Mouse (Mus musculus): ENCODE measurements at regions not wholly inside any gene's neighbourhood (a gene's known extent, or its start where the extent isn't known, plus 50 kb on each side); places are given as distances from the start of the nearest gene placed in this dataset.

DNA sequence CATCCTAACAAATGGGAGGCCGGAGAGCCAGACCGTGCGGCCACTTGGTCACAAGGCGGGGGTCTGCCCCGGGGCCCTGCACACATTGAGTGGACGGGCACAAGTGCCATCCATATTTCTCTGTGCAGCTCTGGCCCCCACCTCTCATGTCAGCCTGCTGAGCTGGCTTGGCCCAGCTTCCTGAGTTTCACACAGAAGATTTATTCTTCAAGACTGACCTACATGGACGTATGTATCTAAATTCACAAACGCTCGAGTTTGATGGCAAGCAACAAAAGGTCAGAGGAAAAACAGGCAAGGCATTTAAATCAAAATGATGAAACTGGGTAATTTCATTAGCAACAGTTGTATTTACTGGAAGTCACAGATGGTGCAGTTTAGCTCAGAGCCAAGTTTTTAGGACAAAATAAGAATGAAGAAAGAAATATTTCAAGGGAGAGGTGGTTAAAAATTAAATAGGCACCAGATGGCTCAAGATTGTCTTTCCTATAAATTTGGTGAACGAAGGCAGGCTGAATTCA is 276.1 kb downstream of the Vps13c start:
- ATAC-seq (ENCODE audit: insufficient read depth), result no peak
- Histone ChIP-seq H3K4me1 (ENCODE audit: insufficient read depth) (no peaks in the 10 kb centered on the region), H3K9ac (no peak overlapping the region), H3K27ac (ENCODE audit: low read depth) (no peak overlapping the region), H3K36me3 (ENCODE audit: insufficient read depth) (no peaks in the 10 kb centered on the region), H3K4me2 (no peak overlapping the region), H3K27me3 (ENCODE audit: insufficient read depth, low read length) (no peaks in the 10 kb centered on the region), H3K9me3 (ENCODE audit: low read depth, low read length) (no peaks in the 10 kb centered on the region), H3K4me3 (ENCODE audit: low read depth, low read length) (no peak overlapping the region)
- 67% methylated on average over 10 of the region's 10 CpGs for WGBS
- TF ChIP-seq CTCF (IDR thresholded peaks at IDR 0.05; ENCODE audit: low read depth), result no peak
- no peak for DNase-seq

DNA sequence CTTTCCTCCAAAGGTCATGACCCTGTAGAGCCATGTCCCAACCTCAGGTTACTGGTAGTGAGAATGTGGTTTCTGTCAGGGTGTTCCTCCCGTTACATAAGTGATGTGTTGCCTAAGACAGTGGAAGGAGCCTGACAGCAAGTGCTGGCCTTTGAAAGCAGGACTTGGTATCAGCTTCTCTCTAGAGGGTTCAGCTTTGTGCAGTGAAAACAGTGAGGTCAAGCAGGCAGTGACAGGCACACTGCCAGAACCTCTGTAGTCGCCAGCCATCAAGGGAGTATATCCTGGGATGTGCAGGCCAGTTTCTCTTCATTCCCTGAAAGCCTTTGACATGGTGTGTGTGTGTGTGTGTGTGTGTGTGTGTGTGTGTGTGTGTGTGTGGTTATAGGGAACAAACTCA is 278.1 kb downstream of the Vps13c start:
- H3K4me1 ChIP-seq (ENCODE audit: insufficient read depth), result no peaks in the 10 kb centered on the region
- no peaks in the 10 kb centered on the region for H3K9me3 ChIP-seq (ENCODE audit: low read depth, low read length)
- H3K27ac ChIP-seq (ENCODE audit: low read depth), result no peak overlapping the region
- no peak for TF ChIP-seq CTCF (IDR thresholded peaks at IDR 0.05; ENCODE audit: low read depth)
- 56% methylated on average over 2 of the region's 2 CpGs for WGBS
- H3K4me2 ChIP-seq, result no peak overlapping the region
- no peak for ATAC-seq (ENCODE audit: insufficient read depth)
- no peak for DNase-seq
- H3K9ac ChIP-seq, result no peak overlapping the region
- no peaks in the 10 kb centered on the region for H3K27me3 ChIP-seq (ENCODE audit: insufficient read depth, low read length)
- H3K36me3 ChIP-seq (ENCODE audit: insufficient read depth), result no peaks in the 10 kb centered on the region
- H3K4me3 ChIP-seq (ENCODE audit: low read depth, low read length), result no peak overlapping the region

DNA sequence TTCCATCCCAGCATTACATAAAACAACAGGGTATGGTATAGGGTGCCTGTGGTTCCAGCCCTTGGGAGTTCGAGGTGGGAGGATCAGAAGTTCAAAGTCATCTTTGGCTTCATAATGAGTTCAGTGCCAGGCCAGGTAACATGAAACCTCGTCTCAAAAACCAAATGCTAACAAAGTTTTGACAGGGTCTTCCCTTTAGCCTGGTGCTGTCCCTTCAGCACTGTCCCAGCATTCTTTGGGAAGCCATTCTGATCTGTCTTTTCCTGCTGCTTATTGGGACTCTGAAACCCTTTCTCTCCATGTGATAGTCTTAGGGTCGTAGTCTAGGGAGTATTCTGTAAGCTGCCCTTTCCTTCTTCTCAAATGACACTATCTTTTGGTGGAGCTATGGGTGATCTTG is 282.1 kb downstream of the Vps13c start:
- Histone ChIP-seq H3K4me3 (ENCODE audit: low read depth, low read length) (no peak overlapping the region), H3K9me3 (ENCODE audit: low read depth, low read length) (no peaks in the 10 kb centered on the region), H3K27ac (ENCODE audit: low read depth) (no peak overlapping the region), H3K9ac (no peak overlapping the region), H3K27me3 (ENCODE audit: insufficient read depth, low read length) (no peaks in the 10 kb centered on the region), H3K4me2 (no peak overlapping the region), H3K36me3 (ENCODE audit: insufficient read depth) (no peaks in the 10 kb centered on the region), H3K4me1 (ENCODE audit: insufficient read depth) (no peaks in the 10 kb centered on the region)
- ATAC-seq (ENCODE audit: insufficient read depth) (no peak), DNase-seq (peak; percentile 69)
- 36% methylated on average over 3 of the region's 3 CpGs for WGBS
- no peak for TF ChIP-seq CTCF (IDR thresholded peaks at IDR 0.05; ENCODE audit: low read depth)

DNA sequence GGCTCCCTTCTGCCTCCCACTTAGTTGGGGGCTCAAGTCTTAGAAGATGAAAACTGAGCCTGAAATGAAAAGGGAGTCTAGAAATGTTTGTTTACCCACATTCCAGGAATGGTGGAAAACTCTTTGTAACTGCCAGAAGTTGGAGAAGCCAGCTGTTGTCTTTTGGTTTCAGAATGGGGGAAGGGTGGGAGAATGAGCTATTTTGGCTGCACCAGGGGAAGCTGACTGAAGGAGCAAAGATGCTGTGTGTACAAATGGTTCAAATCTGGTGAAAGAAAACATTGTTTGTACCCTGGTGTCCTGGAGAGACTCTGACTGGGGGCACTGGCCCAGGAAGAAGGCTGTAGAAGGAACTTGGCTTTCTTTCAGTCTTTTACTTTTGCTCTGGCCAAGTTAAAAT is 291.1 kb downstream of the Vps13c start:
- H3K27me3 ChIP-seq (ENCODE audit: insufficient read depth, low read length), result no peaks in the 10 kb centered on the region
- DNase-seq (peak; percentile 81), ATAC-seq (ENCODE audit: insufficient read depth) (peak; percentile 73; the same call in 1 of the 2 replicates)
- H3K4me3 ChIP-seq (ENCODE audit: low read depth, low read length), result no peak overlapping the region
- no peaks in the 10 kb centered on the region for H3K4me1 ChIP-seq (ENCODE audit: insufficient read depth)
- no peaks in the 10 kb centered on the region for H3K9me3 ChIP-seq (ENCODE audit: low read depth, low read length)
- H3K9ac ChIP-seq, result no peak overlapping the region
- no peak overlapping the region for H3K4me2 ChIP-seq
- no peak overlapping the region for H3K27ac ChIP-seq (ENCODE audit: low read depth)
- TF ChIP-seq CTCF (IDR thresholded peaks at IDR 0.05; ENCODE audit: low read depth), result no peak
- no peaks in the 10 kb centered on the region for H3K36me3 ChIP-seq (ENCODE audit: insufficient read depth)

DNA sequence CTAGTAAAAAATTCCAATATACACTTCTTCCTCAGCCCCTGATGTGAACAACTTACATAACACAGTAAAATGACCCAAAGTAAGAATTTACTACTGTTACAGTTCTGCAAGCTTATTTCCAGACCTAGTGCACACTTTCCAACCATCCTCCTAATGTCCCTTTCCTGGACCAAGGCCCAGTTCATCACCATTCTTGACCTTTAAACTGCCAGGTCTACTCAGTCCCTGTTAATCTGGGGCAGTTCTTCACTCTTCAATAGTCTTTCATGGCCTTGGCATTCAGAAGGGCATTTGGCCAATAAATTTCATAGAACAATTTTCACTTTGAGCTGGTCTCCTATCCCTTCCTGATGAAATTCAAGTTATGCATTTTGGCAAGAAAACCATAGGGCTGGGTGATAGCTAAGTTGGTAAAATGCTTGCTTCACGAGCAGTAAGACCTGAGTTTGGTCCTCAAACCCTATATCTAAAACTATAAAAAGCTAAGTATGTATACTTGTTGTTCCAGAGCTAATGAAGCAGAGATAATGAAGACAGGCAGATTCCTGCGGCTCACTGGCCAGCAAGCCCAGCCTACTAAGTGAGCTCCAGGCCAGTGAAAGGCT is 295.4 kb downstream of the Vps13c start:
- DNase-seq (no peak), ATAC-seq (ENCODE audit: insufficient read depth) (no peak)
- WGBS, result 66% methylated on average over 2 of the region's 2 CpGs
- no peak overlapping the region for H3K9ac ChIP-seq
- no peaks in the 10 kb centered on the region for H3K9me3 ChIP-seq (ENCODE audit: low read depth, low read length)
- no peaks in the 10 kb centered on the region for H3K36me3 ChIP-seq (ENCODE audit: insufficient read depth)
- H3K27me3 ChIP-seq (ENCODE audit: insufficient read depth, low read length), result no peaks in the 10 kb centered on the region
- no peak for TF ChIP-seq CTCF (IDR thresholded peaks at IDR 0.05; ENCODE audit: low read depth)
- H3K4me3 ChIP-seq (ENCODE audit: low read depth, low read length), result no peak overlapping the region
- no peaks in the 10 kb centered on the region for H3K4me1 ChIP-seq (ENCODE audit: insufficient read depth)
- no peak overlapping the region for H3K4me2 ChIP-seq
- H3K27ac ChIP-seq (ENCODE audit: low read depth), result no peak overlapping the region

DNA sequence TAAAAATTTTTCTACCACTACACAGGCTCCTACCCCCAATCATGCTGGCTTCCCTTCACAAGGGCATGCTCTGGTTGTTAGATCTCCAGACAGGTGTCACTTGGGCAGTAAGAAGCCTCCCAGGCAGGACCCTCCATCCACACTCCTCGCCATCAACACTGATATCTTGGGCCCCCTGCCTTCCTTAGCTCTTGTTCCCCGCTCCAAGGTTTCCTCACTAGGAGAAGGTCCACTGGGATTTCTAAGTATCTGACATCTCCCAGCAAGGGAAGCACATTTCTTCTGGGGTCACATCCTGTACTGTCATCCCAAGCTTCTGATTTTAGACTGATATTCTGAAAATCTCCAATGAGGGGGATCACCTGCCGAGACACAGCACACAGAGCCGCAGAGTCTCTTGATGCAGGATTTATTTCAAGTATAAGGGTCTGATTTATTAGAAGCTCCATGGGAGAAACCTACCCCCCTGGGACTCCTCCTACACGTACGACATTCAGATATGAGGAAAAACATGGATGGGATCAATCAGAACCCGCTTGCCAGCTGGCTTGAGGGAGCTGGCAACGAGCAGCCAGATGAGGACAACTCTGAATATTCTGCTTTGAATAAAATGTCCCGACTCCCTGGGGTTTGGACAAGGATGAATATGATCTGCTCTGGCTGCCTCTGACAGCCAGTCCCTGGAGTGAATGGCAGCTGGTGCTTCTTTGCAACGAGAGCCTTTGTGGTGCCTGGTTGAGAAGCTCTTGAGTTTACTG is 322.8 kb downstream of the Vps13c start:
- 75% methylated on average over 10 of the region's 10 CpGs for WGBS
- Histone ChIP-seq H3K4me3 (ENCODE audit: low read depth, low read length) (no peak overlapping the region), H3K36me3 (ENCODE audit: insufficient read depth) (no peaks in the 10 kb centered on the region), H3K9ac (no peak overlapping the region), H3K27me3 (ENCODE audit: insufficient read depth, low read length) (no peaks in the 10 kb centered on the region), H3K27ac (ENCODE audit: low read depth) (no peak overlapping the region), H3K4me2 (no peak overlapping the region), H3K4me1 (ENCODE audit: insufficient read depth) (no peaks in the 10 kb centered on the region), H3K9me3 (ENCODE audit: low read depth, low read length) (no peaks in the 10 kb centered on the region)
- TF ChIP-seq CTCF (IDR thresholded peaks at IDR 0.05; ENCODE audit: low read depth), result no peak
- DNase-seq, result no peak
- no peak for ATAC-seq (ENCODE audit: insufficient read depth)

DNA sequence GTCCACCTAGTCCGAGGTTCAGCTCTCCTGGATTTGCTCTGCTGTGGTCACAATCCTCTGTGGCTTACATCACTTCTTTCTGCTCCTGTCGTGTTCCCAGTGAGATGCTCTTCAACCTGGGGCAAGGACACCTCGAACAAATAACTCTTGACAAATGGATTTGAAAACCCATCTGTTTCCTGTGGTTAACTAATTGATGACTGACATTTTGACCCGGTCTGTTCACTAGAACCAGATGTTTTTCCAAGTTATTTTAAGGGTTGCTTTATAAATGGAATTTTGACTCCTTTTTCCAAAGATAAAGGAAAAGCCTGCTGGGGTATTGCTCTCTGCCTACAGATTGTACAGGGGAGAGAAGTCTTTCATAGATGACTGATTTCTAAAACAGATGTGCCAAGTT is 326.4 kb downstream of the Vps13c start:
- WGBS, result 32% methylated on average over 4 of the region's 4 CpGs
- Histone ChIP-seq H3K4me1 (ENCODE audit: insufficient read depth) (no peaks in the 10 kb centered on the region), H3K27me3 (ENCODE audit: insufficient read depth, low read length) (no peaks in the 10 kb centered on the region), H3K9ac (no peak overlapping the region), H3K4me3 (ENCODE audit: low read depth, low read length) (no peak overlapping the region), H3K4me2 (no peak overlapping the region), H3K36me3 (ENCODE audit: insufficient read depth) (no peaks in the 10 kb centered on the region), H3K27ac (ENCODE audit: low read depth) (no peak overlapping the region), H3K9me3 (ENCODE audit: low read depth, low read length) (no peaks in the 10 kb centered on the region)
- DNase-seq (no peak), ATAC-seq (ENCODE audit: insufficient read depth) (no peak)
- no peak for TF ChIP-seq CTCF (IDR thresholded peaks at IDR 0.05; ENCODE audit: low read depth)

Data from lung, embryonic 14.5 days (tissue).